Mouse (Mus musculus) hindbrain, embryonic 14.5 days (tissue): Measurements from ENCODE around the gene Mup19. TPM values are rescaled to one million over a fixed set of nuclear protein-coding genes. Genes with fewer than 3 reads are reported as not detected.
A peak's percentile ranks its signal among the peaks of the same experiment; 100 is the strongest.
"Not testable (repeated sequence)": the region's sequence is repeated elsewhere in the genome, so short reads cannot be mapped to it uniquely, and the experiment has no call there.

Experiments used
- ATAC-seq: fragments of 200-750 bp; cut with Nextera tagmentation; 2 replicates; pipeline ENCODE4 v1.8.0; 2017; ENCODE audit warnings: moderate number of reproducible peaks, mild to moderate bottlenecking, moderate TSS enrichment, moderate library complexity; ENCODE audit not compliant: low FRiP score
- DNase-seq: peaks from one replicate; pipeline ENCODE4 v3.0.0-alpha.2; 2015; ENCODE audit warnings: low spot score
- H3K27ac ChIP-seq: fragments of 300-500 bp; sonication (generic); 2 replicates; pipeline ENCODE4 v1.5.1; 2014; ENCODE audit warnings: mild to moderate bottlenecking, moderate library complexity
- H3K27me3 ChIP-seq: fragments of 300-500 bp; sonication (generic); 2 replicates; pipeline ENCODE4 v1.6.1; 2014; ENCODE audit warnings: mild to moderate bottlenecking, low read length, mixed read lengths; ENCODE audit not compliant: control insufficient read depth, insufficient read depth
- H3K36me3 ChIP-seq: fragments of 300-500 bp; sonication (generic); replicated peaks from 2 replicates; pipeline ENCODE4 v1.6.1; 2014; ENCODE audit not compliant: control insufficient read depth, insufficient read depth
- H3K4me1 ChIP-seq: fragments of 300-500 bp; sonication (generic); replicated peaks from 2 replicates; pipeline ENCODE4 v1.6.1; 2014; ENCODE audit warnings: antibody characterized with exemption, low read length, mixed read lengths; ENCODE audit not compliant: control insufficient read depth, insufficient read depth
- H3K4me2 ChIP-seq: fragments of 300-500 bp; sonication (generic); replicated peaks from 2 replicates; pipeline ENCODE4 v1.6.1; 2014; ENCODE audit warnings: mild to moderate bottlenecking, moderate library complexity
- H3K4me3 ChIP-seq: fragments of 300-500 bp; sonication (generic); replicated peaks from 2 replicates; pipeline ENCODE4 v1.5.1; 2014; ENCODE audit warnings: mild to moderate bottlenecking, low read length
- H3K9ac ChIP-seq: fragments of 300-500 bp; sonication (generic); 2 replicates; pipeline ENCODE4 v1.6.1; 2014
- H3K9me3 ChIP-seq: fragments of 300-500 bp; sonication (generic); 2 replicates; pipeline ENCODE4 v1.6.1; 2016; ENCODE audit warnings: low read length; ENCODE audit not compliant: control insufficient read depth
- WGBS: fragments of 180-500 bp; shearing (Covaris S2); extraction: QIAGEN DNeasy Blood & Tissue Kit; methylation state at CpG from one replicate; pipeline ENCODE4 v1.1.7; 2014; 5-methylcytosine and 5-hydroxymethylcytosine counted together
- polyA plus RNA-seq: library from polyadenylated mRNA; unstranded; fragments of >200 nt; fragmentation: Nextera tagmentation; extraction: Ambion mirVana; gene quantifications from 2 replicates; pipeline ENCODE4 v1.2.1, GENCODE M21; 2014

Mup19 gene
- polyA plus RNA-seq, result not detected in 2 replicates

- not testable (repeated sequence) for H3K4me3 ChIP-seq, H3K4me2 ChIP-seq, H3K27me3 ChIP-seq, DNase-seq, H3K9me3 ChIP-seq, H3K4me1 ChIP-seq, H3K36me3 ChIP-seq, H3K27ac ChIP-seq, H3K9ac ChIP-seq, ATAC-seq
- 78% methylated on average over 1 of the region's 5 CpGs for WGBS
Measured at GRCm38 (mm10) chr4:61782169-61782568, at the start of gene Mup19. Mup19 (minus strand) TSS chr4:61782269.

GRCm38 (mm10) chr4:61829211-61829610, 47.1 kb upstream of the Mup19 start:
- DNase-seq (no peak), ATAC-seq (no peak)
- peaks cover under 1% of the 10 kb centered on the region; the same call in 1 of the 2 replicates for H3K9me3 ChIP-seq
- no peaks in the 10 kb centered on the region for H3K36me3 ChIP-seq
- H3K9ac ChIP-seq, result no peak overlapping the region
- H3K4me3 ChIP-seq, result no peak overlapping the region
- no peaks in the 10 kb centered on the region for H3K27me3 ChIP-seq
- H3K4me1 ChIP-seq, result no peaks in the 10 kb centered on the region
- 78% methylated on average over 4 of the region's 4 CpGs for WGBS
- no peak overlapping the region for H3K4me2 ChIP-seq
- no peak overlapping the region for H3K27ac ChIP-seq

- 94% methylated on average over 15 of the region's 15 CpGs for WGBS
- no peaks in the 10 kb centered on the region for H3K27me3 ChIP-seq
- peaks cover 16% of the 10 kb centered on the region for H3K9me3 ChIP-seq
- H3K4me3 ChIP-seq, result no peak overlapping the region
- H3K9ac ChIP-seq, result no peak overlapping the region
- H3K4me2 ChIP-seq, result no peak overlapping the region
- no peaks in the 10 kb centered on the region for H3K4me1 ChIP-seq
- H3K27ac ChIP-seq, result no peak overlapping the region
- ATAC-seq, result no peak; the same call in 1 of the 2 replicates
- H3K36me3 ChIP-seq, result no peaks in the 10 kb centered on the region
- DNase-seq, result no peak
Measured at GRCm38 (mm10) chr4:61823185-61823584, 41.1 kb upstream of the Mup19 start.

GRCm38 (mm10) chr4:61822541-61822940, 40.5 kb upstream of the Mup19 start:
- not testable (repeated sequence) for H3K4me3 ChIP-seq, H3K27me3 ChIP-seq, ATAC-seq, H3K4me2 ChIP-seq, DNase-seq, H3K4me1 ChIP-seq, H3K9ac ChIP-seq, H3K36me3 ChIP-seq, H3K27ac ChIP-seq
- WGBS, result 94% methylated on average over 9 of the region's 9 CpGs
- peaks cover 16% of the 10 kb centered on the region for H3K9me3 ChIP-seq

- H3K4me3 ChIP-seq, result no peak overlapping the region
- DNase-seq (no peak), ATAC-seq (no peak; the same call in 1 of the 2 replicates)
- no peak overlapping the region for H3K4me2 ChIP-seq
- 83% methylated on average over 2 of the region's 2 CpGs for WGBS
- no peaks in the 10 kb centered on the region for H3K4me1 ChIP-seq
- no peak overlapping the region for H3K27ac ChIP-seq
- no peaks in the 10 kb centered on the region for H3K36me3 ChIP-seq
- H3K9me3 ChIP-seq, result no peaks in the 10 kb centered on the region
- H3K27me3 ChIP-seq, result no peaks in the 10 kb centered on the region
- H3K9ac ChIP-seq, result no peak overlapping the region
Measured at GRCm38 (mm10) chr4:61815602-61816001, 33.5 kb upstream of the Mup19 start.

- Histone ChIP-seq H3K4me1 (no peaks in the 10 kb centered on the region), H3K9me3 (no peaks in the 10 kb centered on the region), H3K36me3 (no peaks in the 10 kb centered on the region), H3K9ac (no peak overlapping the region), H3K4me2 (no peak overlapping the region), H3K27me3 (no peaks in the 10 kb centered on the region), H3K4me3 (no peak overlapping the region), H3K27ac (no peak overlapping the region)
- ATAC-seq (no peak), DNase-seq (no peak)
Measured at GRCm38 (mm10) chr4:61813435-61813834, 31.4 kb upstream of the Mup19 start.

- H3K27ac ChIP-seq, H3K27me3 ChIP-seq, H3K9me3 ChIP-seq, H3K36me3 ChIP-seq, H3K4me2 ChIP-seq, H3K4me3 ChIP-seq, H3K9ac ChIP-seq, H3K4me1 ChIP-seq: not testable (repeated sequence)
- WGBS, result 14% methylated on average over 2 of the region's 2 CpGs
- peak; percentile 74 for DNase-seq
- ATAC-seq, result 0 out of 2 replicates have a peak, but pooled peaks have one; percentile 77
Measured at GRCm38 (mm10) chr4:61811193-61811592, 29.1 kb upstream of the Mup19 start.

- H3K27me3 ChIP-seq, H3K4me2 ChIP-seq, H3K9ac ChIP-seq, H3K4me3 ChIP-seq, H3K27ac ChIP-seq, ATAC-seq, H3K4me1 ChIP-seq, DNase-seq, H3K36me3 ChIP-seq, H3K9me3 ChIP-seq: not testable (repeated sequence)
- WGBS, result 90% methylated on average over 3 of the region's 3 CpGs
Measured at GRCm38 (mm10) chr4:61808926-61809325, 26.9 kb upstream of the Mup19 start.

- not testable (repeated sequence) for H3K4me3 ChIP-seq, H3K9me3 ChIP-seq, DNase-seq, ATAC-seq, H3K27me3 ChIP-seq, H3K4me1 ChIP-seq, H3K4me2 ChIP-seq, H3K27ac ChIP-seq, H3K36me3 ChIP-seq, H3K9ac ChIP-seq
- 100% methylated on average over 1 of the region's 1 CpGs for WGBS
Measured at GRCm38 (mm10) chr4:61789699-61790098, 7.6 kb upstream of the Mup19 start.

GRCm38 (mm10) chr4:61784231-61784630, 2.2 kb upstream of the Mup19 start:
- not testable (repeated sequence) for ATAC-seq, H3K9ac ChIP-seq, H3K27ac ChIP-seq, H3K4me3 ChIP-seq, H3K4me1 ChIP-seq, H3K4me2 ChIP-seq, H3K36me3 ChIP-seq, H3K27me3 ChIP-seq, DNase-seq, H3K9me3 ChIP-seq
- 86% methylated on average over 1 of the region's 1 CpGs for WGBS
